Mouse (Mus musculus): ENCODE measurements around the gene Cacna1c.

GRCm38 (mm10) chr6:119201575-119201974 is 5.4 kb upstream of the Cacna1c start:
- TF ChIP-seq ZNF384 (IDR thresholded peaks at IDR 0.05; ENCODE audit: low read depth, low read length) (no peak), ZC3H11A (IDR thresholded peaks at IDR 0.05; ENCODE audit: borderline replicate concordance, low read depth, low read length) (no peak), MAFK (IDR thresholded peaks at IDR 0.05; ENCODE audit: insufficient read depth, low read depth, low read length) (no peak)
